In genomic region chr3:38783711-38784110, GRCm38 (mm10) we compare ENCODE assay signal across 19 mouse cellular contexts.
DNase-seq lines count a peak whose midpoint lies in the region; ATAC-seq and TF ChIP-seq lines count a peak whose summit lies in the region.
"Had no signal": no experiment of that assay in that cellular context is flagged by ENCODE, and none has a peak within 500 bp of the region (broad histone marks: within the 10 kb centered on the region; RNA-seq: fewer than 3 reads in every experiment).

No protein-coding gene starts in this region.

- no peak overlapping the region for H3K4me2 ChIP-seq in midbrain, embryonic 11.5 days
- no peak overlapping the region for H3K4me2 ChIP-seq in midbrain, postnatal 0 days (ENCODE audit: low read depth, low read length, poor library complexity, severe bottlenecking)
- no peak overlapping the region for H3K4me2 ChIP-seq in embryonic facial prominence, embryonic 11.5 days (ENCODE audit: low read depth, low read length)
- H3K4me2 ChIP-seq in embryonic facial prominence, embryonic 14.5 days (ENCODE audit: low read depth, low read length): no peak overlapping the region
- H3K4me2 ChIP-seq: embryonic facial prominence, embryonic 12.5 days; forebrain, embryonic 13.5 days; forebrain, embryonic 15.5 days had no signal

- WGBS in midbrain, embryonic 11.5 days: 84% methylated on average over 6 of the region's 6 CpGs
- WGBS in midbrain, postnatal 0 days: 90% methylated on average over 6 of the region's 6 CpGs
- WGBS in embryonic facial prominence, embryonic 11.5 days: 47% methylated on average over 6 of the region's 6 CpGs
- 43% methylated on average over 6 of the region's 6 CpGs for WGBS in embryonic facial prominence, embryonic 14.5 days

- no peak overlapping the region for H3K9ac ChIP-seq in midbrain, embryonic 11.5 days (ENCODE audit: low read length)
- H3K9ac ChIP-seq in midbrain, postnatal 0 days (replicated peaks; ENCODE audit: low read length, poor library complexity, severe bottlenecking): no peak overlapping the region
- H3K9ac ChIP-seq in embryonic facial prominence, embryonic 11.5 days (replicated peaks; ENCODE audit: low read length): no peak overlapping the region
- no peak overlapping the region for H3K9ac ChIP-seq in embryonic facial prominence, embryonic 14.5 days (ENCODE audit: low read depth, low read length)
- H3K9ac ChIP-seq: embryonic facial prominence, embryonic 12.5 days; forebrain, embryonic 13.5 days; forebrain, embryonic 15.5 days; forebrain, postnatal 0 days had no signal

- H3K27ac ChIP-seq in midbrain, embryonic 11.5 days (ENCODE audit: low read depth, low read length): no peak overlapping the region
- no peak overlapping the region for H3K27ac ChIP-seq in midbrain, postnatal 0 days (ENCODE audit: low read depth, low read length)
- H3K27ac ChIP-seq in embryonic facial prominence, embryonic 11.5 days (replicated peaks; ENCODE audit: low read depth, low read length): no peak overlapping the region
- H3K27ac ChIP-seq in embryonic facial prominence, embryonic 14.5 days (replicated peaks; ENCODE audit: low read depth, low read length): no peak overlapping the region
- H3K27ac ChIP-seq: forebrain, embryonic 13.5 days; forebrain, embryonic 15.5 days had no signal

- DNase-seq in midbrain, embryonic 11.5 days (ENCODE audit: low spot score, missing footprints): peak; percentile 67
- no peak for DNase-seq in midbrain, postnatal 0 days (ENCODE audit: low spot score)
- DNase-seq in embryonic facial prominence, embryonic 11.5 days (ENCODE audit: low spot score): peak; percentile 70
- DNase-seq in embryonic facial prominence, embryonic 14.5 days (ENCODE audit: low spot score): peak; percentile 53
- DNase-seq in gastrocnemius, adult 8-10 months (ENCODE audit: low spot score in 2 of 2): no peak
- DNase-seq in embryo, embryonic 10.5 days (ENCODE audit: low spot score): no peak
- DNase-seq: adrenal gland, adult 2 months; adrenal gland, postnatal 10 days; adrenal gland, postnatal 25 days; cerebellum, adult 11 months; cerebellum, adult 18-20 months; cerebellum, adult 8-10 months; cerebellum, adult 9-11 months; cerebellum, postnatal 14 days; cerebellum, postnatal 36 days; forebrain, postnatal 0 days had no signal

- no peaks in the 10 kb centered on the region for H3K4me1 ChIP-seq in midbrain, embryonic 11.5 days (ENCODE audit: control insufficient read depth, insufficient read depth, low read length)
- peaks cover 5% of the 10 kb centered on the region; the same call in 1 of the 2 replicates for H3K4me1 ChIP-seq in midbrain, postnatal 0 days (ENCODE audit: insufficient read depth, low read length)
- no peaks in the 10 kb centered on the region for H3K4me1 ChIP-seq in embryonic facial prominence, embryonic 11.5 days (ENCODE audit: control insufficient read depth, insufficient read depth, low read length)
- no peaks in the 10 kb centered on the region; the same call in 1 of the 2 replicates for H3K4me1 ChIP-seq in embryonic facial prominence, embryonic 14.5 days (ENCODE audit: control insufficient read depth, insufficient read depth, low read length)
- H3K4me1 ChIP-seq: forebrain, embryonic 15.5 days had no signal

- H3K4me3 ChIP-seq in midbrain, embryonic 11.5 days (ENCODE audit: low read depth, low read length): no peak overlapping the region
- H3K4me3 ChIP-seq in midbrain, postnatal 0 days (ENCODE audit: low read depth, low read length): no peak overlapping the region
- no peak overlapping the region for H3K4me3 ChIP-seq in embryonic facial prominence, embryonic 11.5 days (ENCODE audit: low read depth, low read length)
- H3K4me3 ChIP-seq in embryonic facial prominence, embryonic 14.5 days (ENCODE audit: low read depth, low read length): no peak overlapping the region
- H3K4me3 ChIP-seq: embryonic facial prominence, embryonic 12.5 days; forebrain, embryonic 13.5 days; forebrain, embryonic 15.5 days had no signal

- H3K9me3 ChIP-seq in midbrain, embryonic 11.5 days (ENCODE audit: control insufficient read depth, low read length): no peaks in the 10 kb centered on the region
- H3K9me3 ChIP-seq in midbrain, postnatal 0 days (ENCODE audit: low read length): no peaks in the 10 kb centered on the region
- no peaks in the 10 kb centered on the region for H3K9me3 ChIP-seq in embryonic facial prominence, embryonic 11.5 days (replicated peaks; ENCODE audit: control insufficient read depth, low read length)
- H3K9me3 ChIP-seq in embryonic facial prominence, embryonic 14.5 days (ENCODE audit: control insufficient read depth, low read length): no peaks in the 10 kb centered on the region
- H3K9me3 ChIP-seq: embryonic facial prominence, embryonic 12.5 days; forebrain, embryonic 13.5 days; forebrain, embryonic 15.5 days had no signal

- no peaks in the 10 kb centered on the region for H3K27me3 ChIP-seq in midbrain, embryonic 11.5 days (ENCODE audit: control insufficient read depth, insufficient read depth, low read length)
- no peaks in the 10 kb centered on the region for H3K27me3 ChIP-seq in midbrain, postnatal 0 days (ENCODE audit: insufficient read depth, low read length)
- H3K27me3 ChIP-seq in embryonic facial prominence, embryonic 11.5 days (ENCODE audit: control insufficient read depth, insufficient read depth, low read length): no peaks in the 10 kb centered on the region
- H3K27me3 ChIP-seq in embryonic facial prominence, embryonic 14.5 days (replicated peaks; ENCODE audit: control insufficient read depth, insufficient read depth, low read length): no peaks in the 10 kb centered on the region
- H3K27me3 ChIP-seq: embryonic facial prominence, embryonic 12.5 days; forebrain, embryonic 13.5 days; forebrain, embryonic 15.5 days had no signal

- no peak for ATAC-seq in midbrain, embryonic 11.5 days (ENCODE audit: low FRiP score)
- no peak for ATAC-seq in midbrain, postnatal 0 days (ENCODE audit: low FRiP score)
- ATAC-seq in embryonic facial prominence, embryonic 11.5 days (replicated peaks; ENCODE audit: insufficient number of reproducible peaks, low FRiP score, low TSS enrichment, low read depth): no peak
- no peak for ATAC-seq in embryonic facial prominence, embryonic 14.5 days (ENCODE audit: low read depth)
- ATAC-seq: forebrain, embryonic 13.5 days; forebrain, embryonic 15.5 days; forebrain, postnatal 0 days had no signal

- no peak for TF ChIP-seq CTCF in midbrain, postnatal 0 days (IDR thresholded peaks at IDR 0.05)

- H3K36me3 ChIP-seq in midbrain, embryonic 11.5 days (ENCODE audit: control insufficient read depth, insufficient read depth, low read length): no peaks in the 10 kb centered on the region
- no peaks in the 10 kb centered on the region for H3K36me3 ChIP-seq in midbrain, postnatal 0 days (ENCODE audit: insufficient read depth, low read length)
- H3K36me3 ChIP-seq in embryonic facial prominence, embryonic 11.5 days (replicated peaks; ENCODE audit: control insufficient read depth, insufficient read depth, low read depth, low read length): no peaks in the 10 kb centered on the region
- H3K36me3 ChIP-seq in embryonic facial prominence, embryonic 14.5 days (ENCODE audit: control insufficient read depth, insufficient read depth, low read length): no peaks in the 10 kb centered on the region
- H3K36me3 ChIP-seq: embryonic facial prominence, embryonic 12.5 days; forebrain, embryonic 15.5 days had no signal

Comparison
In these comparisons a context has a peak if more than half of its experiments do, and no peak if none do; other contexts are left out.
1. DNase-seq: peak in midbrain, embryonic 11.5 days (single experiment), embryonic facial prominence, embryonic 11.5 days (single experiment) and embryonic facial prominence, embryonic 14.5 days (single experiment); none in midbrain, postnatal 0 days (single experiment), gastrocnemius, adult 8-10 months (0 of 2) and embryo, embryonic 10.5 days (single experiment).